23 mouse cellular contexts compared by ENCODE assay signal in the genomic region with DNA sequence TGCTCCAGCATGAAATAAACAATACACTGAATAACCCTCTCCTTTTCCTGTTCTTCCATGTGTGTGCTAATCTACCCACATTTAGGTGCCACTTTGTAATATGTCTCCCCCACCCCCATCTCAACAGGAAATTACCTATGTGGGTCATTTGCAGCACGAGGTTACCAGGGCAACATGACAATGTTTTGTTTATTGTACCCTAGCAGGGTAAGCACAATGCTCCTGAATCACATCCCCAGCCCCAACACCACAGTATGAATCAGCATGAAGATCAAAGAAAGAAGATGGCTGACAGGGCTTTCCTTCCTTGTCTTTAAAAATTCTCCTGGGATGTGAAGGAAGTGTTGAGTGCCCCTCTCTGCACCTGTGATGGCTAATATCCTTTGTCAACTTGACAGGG. TPM values are rescaled to one million over a fixed set of nuclear protein-coding genes. Genes with fewer than 3 reads are reported as not detected.
DNase-seq lines count a peak whose midpoint lies in the region; ATAC-seq lines count a peak whose summit lies in the region.
"Had no signal": no experiment of that assay in that cellular context is flagged by ENCODE, and none has a peak within 500 bp of the region (broad histone marks: within the 10 kb centered on the region; RNA-seq: fewer than 3 reads in every experiment).

No protein-coding gene starts in this region.

- peaks cover 6% of the 10 kb centered on the region; the same call in 1 of the 2 replicates for H3K4me1 ChIP-seq in heart, embryonic 12.5 days (replicated peaks)
- H3K4me1 ChIP-seq: intestine, embryonic 15.5 days had no signal

- no peaks in the 10 kb centered on the region for H3K36me3 ChIP-seq in heart, embryonic 12.5 days
- H3K36me3 ChIP-seq: embryonic facial prominence, embryonic 10.5 days; forebrain, embryonic 12.5 days; hindbrain, embryonic 13.5 days; intestine, embryonic 15.5 days; neural tube, embryonic 12.5 days had no signal

- no peaks in the 10 kb centered on the region for H3K27me3 ChIP-seq in heart, embryonic 12.5 days (replicated peaks)
- H3K27me3 ChIP-seq: forebrain, embryonic 12.5 days; hindbrain, embryonic 13.5 days; intestine, embryonic 15.5 days; neural tube, embryonic 12.5 days had no signal

- peak; percentile 43 for DNase-seq in A20 (ENCODE audit: low read depth, low spot score)
- peak; percentile 57 for DNase-seq in naive thymus-derived CD4-positive, alpha-beta T cell, adult 2 months (ENCODE audit: low read depth)
- DNase-seq in thymus, postnatal 0 days (ENCODE audit: low spot score), result peak; percentile 82
- no peak for DNase-seq in adrenal gland, postnatal 10 days
- no peak for DNase-seq in gastrocnemius, adult 8-10 months (ENCODE audit: low spot score in 2 of 2)
- DNase-seq: adrenal gland, adult 8-10 months; cerebellum, adult 11-12 months; cerebellum, postnatal 36 days; gastrocnemius, postnatal 14 days; heart, adult 2 months; heart, postnatal 14 days; layer of hippocampus, adult 9-11 months; lung, adult 18-20 months; lung, postnatal 4 days had no signal

- peak; percentile 8 for ATAC-seq in CD4-positive, CD25-positive, alpha-beta regulatory T cell, adult 4 months
- ATAC-seq in heart, embryonic 12.5 days (ENCODE audit: insufficient number of reproducible peaks, low FRiP score), result no peak
- no peak for ATAC-seq in erythroid progenitor cell, adult 5-6 weeks (replicated peaks; ENCODE audit: low FRiP score, poor library complexity, severe bottlenecking)
- ATAC-seq: intestine, embryonic 15.5 days had no signal

- no peak overlapping the region for H3K9ac ChIP-seq in heart, embryonic 12.5 days
- H3K9ac ChIP-seq: forebrain, embryonic 12.5 days; hindbrain, embryonic 13.5 days; intestine, embryonic 15.5 days; neural tube, embryonic 12.5 days had no signal

- H3K9me3 ChIP-seq in heart, embryonic 12.5 days (replicated peaks), result no peaks in the 10 kb centered on the region
- H3K9me3 ChIP-seq: embryonic facial prominence, embryonic 10.5 days; forebrain, embryonic 12.5 days; hindbrain, embryonic 13.5 days; intestine, embryonic 15.5 days; neural tube, embryonic 12.5 days had no signal

- H3K4me3 ChIP-seq in heart, embryonic 12.5 days, result no peak overlapping the region
- H3K4me3 ChIP-seq: embryonic facial prominence, embryonic 10.5 days; forebrain, embryonic 12.5 days; heart, adult 2 months; hindbrain, embryonic 13.5 days; intestine, embryonic 15.5 days; neural tube, embryonic 12.5 days had no signal

- no peak overlapping the region for H3K27ac ChIP-seq in heart, embryonic 12.5 days (ENCODE audit: poor library complexity, severe bottlenecking)
- H3K27ac ChIP-seq: embryonic facial prominence, embryonic 10.5 days; forebrain, embryonic 12.5 days; heart, adult 2 months; hindbrain, embryonic 13.5 days; intestine, embryonic 15.5 days; neural tube, embryonic 12.5 days had no signal

- WGBS in heart, embryonic 12.5 days, result 43% methylated on average over 1 of the region's 1 CpGs

- H3K4me2 ChIP-seq in heart, embryonic 12.5 days, result no peak overlapping the region
- H3K4me2 ChIP-seq: forebrain, embryonic 12.5 days; hindbrain, embryonic 13.5 days; intestine, embryonic 15.5 days; liver, embryonic 11.5 days; neural tube, embryonic 12.5 days had no signal

RNA-seq across cellular contexts. Expression of a gene that starts 2.2 kb away (rescaled TPM):
- under 1 TPM; 0.66 to 0.91 TPM for polyA plus RNA-seq in CD4-positive, CD25-positive, alpha-beta regulatory T cell, adult 4 months (2017; shearing (Covaris generic))
- 2.7 and 3.7 TPM in 2 replicates for polyA plus RNA-seq in thymus, postnatal 0 days (2015; fragmentation: Nextera tagmentation; extraction: Ambion mirVana)
- total RNA-seq in adrenal gland, postnatal 10 days (2021), result 10 to 100 TPM; 10.8 to 14.1 TPM
- 10 to 100 TPM in 1 of 4 experiments, 1 to 10 TPM in 3; 7.5 to 11.3 (median 9.3) TPM for total RNA-seq in gastrocnemius, adult 8-10 months (2022)
- 4.8 and 5.1 TPM in 2 replicates for polyA plus RNA-seq in heart, embryonic 12.5 days (2016; fragmentation: Nextera tagmentation; extraction: Ambion mirVana)
- 0.72 and 1.7 TPM in 2 replicates for total RNA-seq in erythroid progenitor cell, adult 5-6 weeks (2015; ENCODE audit: low replicate concordance)
- 2.4 and 3.0 TPM in 2 replicates for total RNA-seq in erythroid progenitor cell, adult 5-6 weeks (2017; ENCODE audit: low replicate concordance)

RNA-seq across cellular contexts. Expression of a gene that starts 2.7 kb away (rescaled TPM):
- 1 to 10 TPM; 4.9 to 6.3 TPM for polyA plus RNA-seq in CD4-positive, CD25-positive, alpha-beta regulatory T cell, adult 4 months (2017; shearing (Covaris generic))
- 8.2 and 8.7 TPM in 2 replicates for polyA plus RNA-seq in thymus, postnatal 0 days (2015; fragmentation: Nextera tagmentation; extraction: Ambion mirVana)
- 10 to 100 TPM; 13.2 to 20.8 TPM for total RNA-seq in adrenal gland, postnatal 10 days (2021)
- total RNA-seq in gastrocnemius, adult 8-10 months (2022), result 1 to 10 TPM; 2.7 to 5.2 (median 4.4) TPM
- polyA plus RNA-seq in heart, embryonic 12.5 days (2016; fragmentation: Nextera tagmentation; extraction: Ambion mirVana), result 9.5 and 10.8 TPM in 2 replicates
- 67.0 and 68.7 TPM in 2 replicates for total RNA-seq in erythroid progenitor cell, adult 5-6 weeks (2015; ENCODE audit: low replicate concordance)
- 76.3 and 114 TPM in 2 replicates for total RNA-seq in erythroid progenitor cell, adult 5-6 weeks (2017; ENCODE audit: low replicate concordance)

Comparison
In these comparisons a context has a peak if more than half of its experiments do, and no peak if none do; other contexts are left out.
1. DNase-seq: peak in A20 (single experiment), naive thymus-derived CD4-positive, alpha-beta T cell, adult 2 months (single experiment) and thymus, postnatal 0 days (single experiment); none in adrenal gland, postnatal 10 days (single experiment) and gastrocnemius, adult 8-10 months (0 of 2).